Mouse (Mus musculus): ENCODE data around the gene Parpbp.

GRCm38 (mm10) chr10:88063436-88063835 is 83.3 kb downstream of the Parpbp start:
- TF ChIP-seq POLR2A (IDR thresholded peaks at IDR 0.05; ENCODE audit: low read depth, low read length): no peak
- no peak for TF ChIP-seq CTCF (conservative IDR thresholded peaks at IDR 0.05; ENCODE audit: insufficient read depth, insufficient read length, low read depth, low read length)

Measured in kidney, adult 2 months (tissue).